Mouse (Mus musculus) stomach, embryonic 15.5 days (tissue): ENCODE results near the gene Akap13. TPM values are rescaled to one million over a fixed set of nuclear protein-coding genes. Genes with fewer than 3 reads are reported as not detected.
"Not testable (repeated sequence)": the region's sequence is repeated elsewhere in the genome, so short reads cannot be mapped to it uniquely, and the experiment has no call there.

Source experiments
- ATAC-seq: fragments of 200-750 bp; cut with Nextera tagmentation; 2 replicates; pipeline ENCODE4 v1.8.0; 2017; ENCODE audit warnings: low read depth, moderate number of reproducible peaks, moderate TSS enrichment; ENCODE audit not compliant: insufficient read depth, low FRiP score
- H3K27ac ChIP-seq: fragments of 300-500 bp; sonication (generic); 2 replicates; pipeline ENCODE4 v1.5.1; 2015; ENCODE audit warnings: mild to moderate bottlenecking, inconsistent platforms
- H3K27me3 ChIP-seq: fragments of 300-500 bp; sonication (generic); replicated peaks from 2 replicates; pipeline ENCODE4 v1.6.1; 2015; ENCODE audit warnings: inconsistent platforms
- H3K36me3 ChIP-seq: fragments of 300-500 bp; sonication (generic); 2 replicates; pipeline ENCODE4 v1.6.1; 2015; ENCODE audit warnings: inconsistent platforms
- H3K4me1 ChIP-seq: fragments of 300-500 bp; sonication (generic); 2 replicates; pipeline ENCODE4 v1.6.1; 2015; ENCODE audit warnings: inconsistent platforms
- H3K4me2 ChIP-seq: fragments of 300-500 bp; sonication (generic); 2 replicates; pipeline ENCODE4 v1.6.1; 2015; ENCODE audit warnings: mild to moderate bottlenecking, inconsistent platforms
- H3K4me3 ChIP-seq: fragments of 300-500 bp; sonication (generic); replicated peaks from 2 replicates; pipeline ENCODE4 v1.5.1; 2015; ENCODE audit warnings: inconsistent platforms
- H3K9ac ChIP-seq: fragments of 300-500 bp; sonication (generic); 2 replicates; pipeline ENCODE4 v1.6.1; 2015; ENCODE audit warnings: inconsistent platforms
- H3K9me3 ChIP-seq: fragments of 300-500 bp; sonication (generic); 2 replicates; pipeline ENCODE4 v1.6.1; 2016; ENCODE audit warnings: inconsistent platforms
- WGBS: fragments of 180-500 bp; shearing (Covaris S2); methylation state at CpG from one replicate; pipeline ENCODE4 v1.1.7; 2015; 5-methylcytosine and 5-hydroxymethylcytosine counted together
- polyA plus RNA-seq: library from polyadenylated mRNA; unstranded; fragments of >200 nt; fragmentation: Nextera tagmentation; extraction: Ambion mirVana; gene quantifications from 2 replicates; pipeline ENCODE4 v1.2.1, GENCODE M21; 2015

The Akap13 gene
- polyA plus RNA-seq, 1 experiment from 2014 or later: 38.6 TPM

- Histone ChIP-seq H3K27ac (no peak overlapping the region), H3K9me3 (no peaks in the 10 kb centered on the region), H3K36me3 (no peaks in the 10 kb centered on the region), H3K4me3 (no peak overlapping the region), H3K4me1 (0 out of 2 replicates have a peak, but pooled peaks cover 10% of the 10 kb centered on the region), H3K9ac (no peak overlapping the region), H3K4me2 (no peak overlapping the region), H3K27me3 (no peaks in the 10 kb centered on the region)
- WGBS: 0% methylated on average over 1 of the region's 2 CpGs
- no peak for ATAC-seq
These were observed 331.5 kb downstream of the Akap13 start for GRCm38 (mm10) chr7:75786812-75787211.

GRCm38 (mm10) chr7:75787371-75787770 is 332.0 kb downstream of the Akap13 start:
- Histone ChIP-seq H3K4me2 (no peak overlapping the region), H3K27me3 (no peaks in the 10 kb centered on the region), H3K4me3 (no peak overlapping the region), H3K4me1 (0 out of 2 replicates have a peak, but pooled peaks cover 10% of the 10 kb centered on the region), H3K9me3 (no peaks in the 10 kb centered on the region), H3K36me3 (no peaks in the 10 kb centered on the region), H3K9ac (no peak overlapping the region), H3K27ac (no peak overlapping the region)
- no peak for ATAC-seq
- WGBS: 27% methylated on average over 3 of the region's 3 CpGs

- H3K4me3 ChIP-seq, H3K4me2 ChIP-seq, H3K9ac ChIP-seq, H3K36me3 ChIP-seq, H3K4me1 ChIP-seq, H3K27ac ChIP-seq, ATAC-seq, H3K27me3 ChIP-seq, H3K9me3 ChIP-seq: not testable (repeated sequence)
- WGBS: 40% methylated on average over 5 of the region's 7 CpGs
These were observed 332.9 kb downstream of the Akap13 start for GRCm38 (mm10) chr7:75788069-75788800.

- H3K27me3 ChIP-seq, ATAC-seq, H3K9me3 ChIP-seq, H3K36me3 ChIP-seq, H3K27ac ChIP-seq, H3K4me2 ChIP-seq, H3K9ac ChIP-seq, H3K4me3 ChIP-seq, H3K4me1 ChIP-seq: not testable (repeated sequence)
- WGBS: 42% methylated on average over 3 of the region's 3 CpGs
These were observed 333.4 kb downstream of the Akap13 start for GRCm38 (mm10) chr7:75788801-75789135.

GRCm38 (mm10) chr7:75789746-75790145 is 334.4 kb downstream of the Akap13 start:
- Histone ChIP-seq H3K36me3 (no peaks in the 10 kb centered on the region), H3K27ac (no peak overlapping the region), H3K4me3 (no peak overlapping the region), H3K9ac (no peak overlapping the region), H3K4me2 (no peak overlapping the region), H3K4me1 (0 out of 2 replicates have a peak, but pooled peaks cover 10% of the 10 kb centered on the region), H3K9me3 (no peaks in the 10 kb centered on the region), H3K27me3 (no peaks in the 10 kb centered on the region)
- no peak for ATAC-seq
- WGBS: 94% methylated on average over 6 of the region's 6 CpGs

- not testable (repeated sequence) for H3K4me2 ChIP-seq, H3K9ac ChIP-seq, H3K27me3 ChIP-seq, H3K36me3 ChIP-seq, ATAC-seq, H3K4me1 ChIP-seq, H3K4me3 ChIP-seq, H3K9me3 ChIP-seq
- 40% methylated on average over 13 of the region's 13 CpGs for WGBS
- peak overlapping the region; percentile 31; the same call in 1 of the 2 replicates for H3K27ac ChIP-seq
These were observed 335.9 kb downstream of the Akap13 start for GRCm38 (mm10) chr7:75791092-75791837.

- Histone ChIP-seq H3K4me1 (0 out of 2 replicates have a peak, but pooled peaks cover 2% of the 10 kb centered on the region), H3K27ac (no peak overlapping the region), H3K9ac (no peak overlapping the region), H3K36me3 (no peaks in the 10 kb centered on the region), H3K9me3 (no peaks in the 10 kb centered on the region), H3K4me3 (no peak overlapping the region), H3K4me2 (no peak overlapping the region), H3K27me3 (no peaks in the 10 kb centered on the region)
- no peak for ATAC-seq
- WGBS: 53% methylated on average over 2 of the region's 2 CpGs
These were observed 337.8 kb downstream of the Akap13 start for GRCm38 (mm10) chr7:75793091-75793490.

GRCm38 (mm10) chr7:75793654-75794335 is 338.5 kb downstream of the Akap13 start:
- Histone ChIP-seq H3K27me3 (no peaks in the 10 kb centered on the region), H3K9me3 (no peaks in the 10 kb centered on the region), H3K36me3 (no peaks in the 10 kb centered on the region), H3K27ac (no peak overlapping the region), H3K4me1 (no peaks in the 10 kb centered on the region), H3K4me2 (no peak overlapping the region), H3K4me3 (no peak overlapping the region), H3K9ac (no peak overlapping the region)
- ATAC-seq: no peak
- 50% methylated on average over 3 of the region's 3 CpGs for WGBS

- 73% methylated on average over 8 of the region's 8 CpGs for WGBS
- Histone ChIP-seq H3K27ac (no peak overlapping the region), H3K4me2 (no peak overlapping the region), H3K36me3 (no peaks in the 10 kb centered on the region), H3K27me3 (no peaks in the 10 kb centered on the region), H3K9me3 (no peaks in the 10 kb centered on the region), H3K4me3 (no peak overlapping the region), H3K9ac (no peak overlapping the region), H3K4me1 (no peaks in the 10 kb centered on the region)
- no peak for ATAC-seq
These were observed 339.8 kb downstream of the Akap13 start for GRCm38 (mm10) chr7:75795106-75795505.

- H3K4me1 ChIP-seq: no peaks in the 10 kb centered on the region
- H3K4me2 ChIP-seq: no peak overlapping the region
- 0 out of 2 replicates have a peak, but pooled peaks have one; percentile 27 for ATAC-seq
- H3K9ac ChIP-seq: no peak overlapping the region
- no peaks in the 10 kb centered on the region for H3K27me3 ChIP-seq
- 21% methylated on average over 9 of the region's 9 CpGs for WGBS
- H3K4me3 ChIP-seq: no peak overlapping the region
- H3K9me3 ChIP-seq: no peaks in the 10 kb centered on the region
- H3K36me3 ChIP-seq: no peaks in the 10 kb centered on the region
- H3K27ac ChIP-seq: no peak overlapping the region; the same call in 1 of the 2 replicates
These were observed 341.1 kb downstream of the Akap13 start for GRCm38 (mm10) chr7:75796474-75796873.

GRCm38 (mm10) chr7:75800530-75800929 is 345.2 kb downstream of the Akap13 start:
- Histone ChIP-seq H3K9ac (no peak overlapping the region), H3K4me2 (no peak overlapping the region), H3K4me3 (no peak overlapping the region), H3K27me3 (no peaks in the 10 kb centered on the region), H3K4me1 (no peaks in the 10 kb centered on the region), H3K36me3 (no peaks in the 10 kb centered on the region), H3K27ac (no peak overlapping the region), H3K9me3 (no peaks in the 10 kb centered on the region)
- WGBS: 50% methylated on average over 4 of the region's 4 CpGs
- ATAC-seq: no peak

GRCm38 (mm10) chr7:75801022-75801421 is 345.7 kb downstream of the Akap13 start:
- H3K4me2 ChIP-seq: no peak overlapping the region
- no peaks in the 10 kb centered on the region for H3K36me3 ChIP-seq
- 0 out of 2 replicates have a peak, but pooled peaks cover 3% of the 10 kb centered on the region for H3K4me1 ChIP-seq
- H3K27me3 ChIP-seq: no peaks in the 10 kb centered on the region
- no peak overlapping the region for H3K9ac ChIP-seq
- no peak for ATAC-seq
- H3K4me3 ChIP-seq: no peak overlapping the region
- H3K27ac ChIP-seq: no peak overlapping the region
- H3K9me3 ChIP-seq: no peaks in the 10 kb centered on the region
- WGBS: 93% methylated on average over 3 of the region's 3 CpGs
